Mouse (Mus musculus) kidney, embryonic 14.5 days (tissue): ENCODE measurements around the gene Gm49388. TPM values are rescaled to one million over a fixed set of nuclear protein-coding genes. Genes with fewer than 3 reads are reported as not detected.

Experiments used
- ATAC-seq: fragments of 200-750 bp; cut with Nextera tagmentation; 2 replicates; pipeline ENCODE4 v1.8.0; 2017; ENCODE audit warnings: moderate number of reproducible peaks, mild to moderate bottlenecking, moderate TSS enrichment, moderate library complexity; ENCODE audit not compliant: low FRiP score, low TSS enrichment
- H3K27ac ChIP-seq: fragments of 300-500 bp; sonication (generic); 2 replicates; pipeline ENCODE4 v1.5.1; 2014; ENCODE audit warnings: low read depth, mild to moderate bottlenecking, low read length, moderate library complexity, mixed read lengths
- H3K27me3 ChIP-seq: fragments of 300-500 bp; sonication (generic); 2 replicates; pipeline ENCODE4 v1.6.1; 2014; ENCODE audit warnings: mild to moderate bottlenecking, low read length; ENCODE audit not compliant: control insufficient read depth, insufficient read depth
- H3K36me3 ChIP-seq: fragments of 300-500 bp; sonication (generic); 2 replicates; pipeline ENCODE4 v1.6.1; 2014; ENCODE audit warnings: low read length, mixed read lengths; ENCODE audit not compliant: control insufficient read depth, insufficient read depth
- H3K4me1 ChIP-seq: fragments of 300-500 bp; sonication (generic); 2 replicates; pipeline ENCODE4 v1.6.1; 2014; ENCODE audit warnings: low read length, mixed read lengths; ENCODE audit not compliant: control insufficient read depth, insufficient read depth
- H3K4me2 ChIP-seq: fragments of 300-500 bp; sonication (generic); replicated peaks from 2 replicates; pipeline ENCODE4 v1.6.1; 2014; ENCODE audit warnings: low read depth, mild to moderate bottlenecking, low read length
- H3K4me3 ChIP-seq: fragments of 300-500 bp; sonication (generic); 2 replicates; pipeline ENCODE4 v1.5.1; 2014; ENCODE audit warnings: mild to moderate bottlenecking, low read length
- H3K9ac ChIP-seq: fragments of 300-500 bp; sonication (generic); 2 replicates; pipeline ENCODE4 v1.6.1; 2014; ENCODE audit warnings: low read depth, mild to moderate bottlenecking, low read length, moderate library complexity
- H3K9me3 ChIP-seq: fragments of 300-500 bp; sonication (generic); 2 replicates; pipeline ENCODE4 v1.6.1; 2016; ENCODE audit warnings: low read length; ENCODE audit not compliant: control insufficient read depth
- WGBS: fragments of 180-500 bp; shearing (Covaris S2); extraction: QIAGEN DNeasy Blood & Tissue Kit; methylation state at CpG from one replicate; pipeline ENCODE4 v1.1.7; 2014; 5-methylcytosine and 5-hydroxymethylcytosine counted together
- polyA plus RNA-seq: library from polyadenylated mRNA; unstranded; fragments of >200 nt; fragmentation: Nextera tagmentation; extraction: Ambion mirVana; gene quantifications from 2 replicates; pipeline ENCODE4 v1.2.1, GENCODE M21; 2014

Gm49388 gene
- polyA plus RNA-seq, 1 experiment from 2014 or later = not detected

DNA sequence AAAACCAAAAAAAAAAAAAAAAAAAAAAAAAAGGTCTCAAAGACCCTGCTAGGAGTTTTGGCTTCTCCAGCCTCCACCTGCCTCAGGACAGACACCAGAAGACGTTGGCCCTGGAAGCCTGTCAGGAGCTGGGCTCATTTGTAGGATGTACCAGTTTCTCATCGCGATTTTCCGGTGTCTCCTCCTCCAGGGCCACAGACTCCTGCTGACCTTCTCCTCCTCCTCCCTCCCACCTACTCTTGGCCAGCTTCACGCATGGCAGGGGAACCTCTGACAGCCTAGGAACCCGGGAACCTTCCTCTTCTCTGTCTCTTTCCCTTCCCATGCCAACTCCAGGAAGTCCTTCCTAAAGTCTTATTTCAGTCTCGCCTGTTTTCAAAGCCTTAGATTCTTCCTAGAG is 31.6 kb downstream of the Gm49388 start:
- no peaks in the 10 kb centered on the region for H3K27me3 ChIP-seq
- H3K27ac ChIP-seq = no peak overlapping the region
- ATAC-seq = no peak
- peaks cover 11% of the 10 kb centered on the region; the same call in 1 of the 2 replicates for H3K4me1 ChIP-seq
- 64% methylated on average over 7 of the region's 7 CpGs for WGBS
- H3K4me3 ChIP-seq = no peak overlapping the region
- no peaks in the 10 kb centered on the region; the same call in 1 of the 2 replicates for H3K36me3 ChIP-seq
- H3K9me3 ChIP-seq = no peaks in the 10 kb centered on the region
- no peak overlapping the region for H3K4me2 ChIP-seq
- H3K9ac ChIP-seq = no peak overlapping the region

DNA sequence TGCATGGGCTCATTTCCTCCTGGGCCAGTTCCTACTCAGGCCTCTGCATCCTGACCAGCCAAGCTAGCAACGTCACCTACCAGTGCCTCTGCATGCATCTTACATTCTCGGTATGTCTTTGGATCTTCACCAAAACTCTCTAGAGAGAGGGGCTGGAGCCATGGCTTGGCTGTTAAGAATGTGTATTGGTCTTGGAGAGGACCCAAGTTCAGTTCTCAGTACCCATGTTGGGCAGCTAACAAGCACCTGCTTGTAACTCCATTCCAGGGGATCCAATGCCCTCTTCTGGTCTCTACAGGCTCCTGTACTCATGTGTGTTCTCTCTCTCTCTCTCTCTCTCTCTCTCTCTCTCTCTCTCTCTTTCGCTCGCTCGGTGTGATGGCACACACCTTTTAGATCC is 32.4 kb downstream of the Gm49388 start:
- no peaks in the 10 kb centered on the region for H3K9me3 ChIP-seq
- H3K4me3 ChIP-seq = no peak overlapping the region
- no peak for ATAC-seq
- H3K27ac ChIP-seq = no peak overlapping the region
- no peaks in the 10 kb centered on the region for H3K36me3 ChIP-seq
- H3K4me1 ChIP-seq = peaks cover 14% of the 10 kb centered on the region; the same call in 1 of the 2 replicates
- 88% methylated on average over 5 of the region's 5 CpGs for WGBS
- no peaks in the 10 kb centered on the region for H3K27me3 ChIP-seq
- no peak overlapping the region for H3K4me2 ChIP-seq
- no peak overlapping the region for H3K9ac ChIP-seq

DNA sequence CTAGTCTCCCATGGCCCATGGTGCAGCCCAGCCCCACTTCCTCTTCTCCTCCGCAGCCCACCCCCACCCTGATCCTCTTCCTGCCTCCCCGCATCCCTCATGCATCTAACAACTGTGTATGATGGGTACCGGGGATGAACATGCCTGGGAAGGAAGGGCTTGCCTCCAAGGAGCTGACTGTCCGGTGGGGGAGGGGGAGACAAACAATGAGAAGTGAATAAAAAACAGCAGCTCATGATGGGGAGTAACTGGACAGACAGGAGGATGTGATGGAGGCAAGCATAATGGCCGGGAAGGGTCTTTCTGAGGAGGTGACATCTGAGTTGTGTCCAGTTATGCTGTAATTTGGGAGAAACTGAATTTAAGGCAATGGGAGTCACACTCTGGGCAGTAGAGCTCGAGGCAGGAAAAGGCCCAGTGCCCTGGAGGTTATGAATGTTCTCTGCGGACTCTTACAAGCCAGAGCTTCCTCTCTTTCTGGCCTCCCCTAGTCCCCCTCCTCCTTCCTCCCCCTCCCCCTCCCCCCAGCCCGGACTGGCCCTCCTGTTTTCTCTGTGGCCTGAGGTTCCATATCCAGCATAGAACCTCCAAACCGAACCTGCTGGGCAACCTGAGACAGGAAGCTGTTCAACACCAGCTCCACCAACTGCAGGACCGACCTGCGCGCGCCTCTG is 35.6 kb downstream of the Gm49388 start:
- ATAC-seq = no peak
- no peak overlapping the region for H3K9ac ChIP-seq
- H3K27ac ChIP-seq = peak overlapping the region; percentile 66
- no peaks in the 10 kb centered on the region for H3K36me3 ChIP-seq
- H3K4me1 ChIP-seq = peaks cover 27% of the 10 kb centered on the region; the same call in 1 of the 2 replicates
- 58% methylated on average over 13 of the region's 13 CpGs for WGBS
- H3K4me2 ChIP-seq = no peak overlapping the region
- H3K9me3 ChIP-seq = no peaks in the 10 kb centered on the region
- no peak overlapping the region for H3K4me3 ChIP-seq
- no peaks in the 10 kb centered on the region for H3K27me3 ChIP-seq

DNA sequence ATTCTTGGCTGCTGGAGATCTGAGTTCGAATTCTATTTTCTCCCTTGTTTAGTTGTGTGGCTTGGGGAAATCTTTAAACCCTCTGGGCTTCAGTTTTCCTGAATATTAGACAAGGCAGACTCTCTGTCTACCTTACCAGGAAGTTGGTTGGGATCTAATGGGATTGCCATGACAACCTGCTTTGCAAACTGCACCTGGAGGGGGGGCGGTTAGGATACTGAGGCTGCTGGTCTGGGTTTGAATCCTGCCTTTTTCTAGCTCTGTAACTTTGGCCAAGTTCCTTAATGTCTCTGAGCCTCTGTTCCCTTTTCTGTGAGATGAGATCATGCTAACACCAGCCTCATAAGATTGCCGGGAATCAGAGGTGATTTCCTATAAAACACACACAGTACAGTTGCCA is 37.1 kb downstream of the Gm49388 start:
- WGBS = 87% methylated on average over 3 of the region's 3 CpGs
- H3K36me3 ChIP-seq = no peaks in the 10 kb centered on the region
- no peak for ATAC-seq
- H3K27me3 ChIP-seq = no peaks in the 10 kb centered on the region
- H3K4me2 ChIP-seq = no peak overlapping the region
- no peaks in the 10 kb centered on the region for H3K9me3 ChIP-seq
- H3K4me1 ChIP-seq = peaks cover 27% of the 10 kb centered on the region; the same call in 1 of the 2 replicates
- H3K9ac ChIP-seq = no peak overlapping the region
- H3K4me3 ChIP-seq = no peak overlapping the region
- H3K27ac ChIP-seq = no peak overlapping the region

DNA sequence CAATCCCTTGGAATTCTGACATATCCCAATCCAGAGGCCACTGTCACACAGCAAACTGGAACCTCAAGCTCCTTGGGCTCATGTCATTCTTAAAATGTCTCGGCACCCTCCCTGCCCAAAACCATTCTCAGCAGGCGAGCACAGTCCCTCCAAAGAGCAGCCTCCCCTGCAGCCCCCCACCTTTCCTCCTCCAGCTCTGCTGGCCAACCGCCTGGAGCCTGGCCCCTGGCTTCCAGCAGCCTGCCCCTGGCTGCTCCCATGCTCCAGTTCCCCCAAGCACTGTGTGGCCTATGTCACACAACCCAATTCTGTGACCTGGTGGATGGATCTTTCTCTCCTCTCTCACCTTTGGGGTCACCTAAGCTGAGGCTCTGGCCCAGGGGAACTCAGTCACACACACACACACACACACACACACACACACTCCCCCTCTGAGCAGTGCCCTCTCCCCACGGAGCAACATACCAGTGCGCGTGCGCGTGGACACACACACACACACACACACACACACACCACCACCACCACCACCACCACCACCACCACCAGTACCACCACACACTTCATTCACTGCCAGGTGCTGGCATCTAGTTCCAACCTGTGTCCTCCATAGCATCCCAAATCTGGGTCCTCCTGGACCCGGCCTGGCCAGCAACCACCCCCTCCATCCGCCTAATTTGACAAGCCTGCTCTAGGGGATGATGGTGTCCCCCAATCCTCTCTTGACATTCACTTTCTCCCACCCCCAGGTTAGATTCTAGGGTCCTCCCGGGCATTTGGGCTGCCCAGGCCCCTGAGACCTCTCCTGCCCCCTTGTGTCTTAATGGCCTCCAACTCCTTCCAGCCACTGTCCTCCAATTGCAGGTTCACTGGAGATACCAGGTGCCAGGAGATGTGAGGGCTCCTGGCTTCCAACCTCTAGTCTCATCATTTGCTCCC is 38.1 kb downstream of the Gm49388 start:
- Histone ChIP-seq H3K4me1 (peaks cover 27% of the 10 kb centered on the region; the same call in 1 of the 2 replicates), H3K27ac (no peak overlapping the region), H3K9me3 (no peaks in the 10 kb centered on the region), H3K4me2 (peak overlapping the region; percentile 82), H3K36me3 (no peaks in the 10 kb centered on the region), H3K27me3 (no peaks in the 10 kb centered on the region), H3K9ac (peak overlapping the region; percentile 78), H3K4me3 (peak overlapping the region; percentile 66)
- 66% methylated on average over 11 of the region's 11 CpGs for WGBS
- ATAC-seq = peak; percentile 18

DNA sequence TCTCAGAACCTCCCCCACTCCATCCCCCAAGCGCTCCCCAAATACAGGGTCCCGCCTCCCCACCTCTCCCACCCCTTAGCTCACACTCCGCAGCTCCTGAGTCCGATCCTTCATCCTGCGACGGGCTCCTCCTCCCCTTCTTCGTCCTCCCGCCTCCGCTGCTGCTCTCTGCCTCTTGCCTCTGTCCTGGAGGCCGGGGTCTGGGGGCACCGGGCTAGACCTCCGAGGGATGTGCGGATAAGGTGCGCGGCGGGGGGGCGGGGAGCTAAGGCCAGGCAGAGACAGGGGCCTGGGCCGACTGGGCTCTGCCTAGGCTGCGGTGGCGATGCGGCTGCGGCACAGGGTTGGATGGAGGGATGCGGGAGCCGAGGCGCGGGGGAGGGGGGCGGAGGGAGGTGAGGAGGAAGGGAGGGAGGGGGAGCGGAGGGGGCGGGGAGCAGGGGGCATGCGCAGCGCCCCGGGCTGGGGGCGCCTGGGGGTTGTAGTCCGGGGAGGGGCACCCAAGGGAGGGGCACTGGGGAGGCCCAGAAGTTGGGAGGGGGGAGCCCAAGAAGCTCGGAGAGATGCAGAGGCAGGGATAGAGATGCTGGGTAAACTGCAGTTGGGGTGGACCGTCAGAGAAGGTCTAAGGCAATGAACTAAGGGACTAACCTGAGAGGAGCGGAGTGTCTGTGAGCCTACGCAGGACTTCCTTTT is 38.9 kb downstream of the Gm49388 start, which contains the start of the genes Stx4a and Stx1b:
TSS of gene Stx4a (plus strand) at position 119 of the 696 bp plus-strand sequence.
TSS of gene Stx1b (minus strand) at position 374 of the 696 bp plus-strand sequence.
- H3K36me3 ChIP-seq = no peaks in the 10 kb centered on the region
- H3K9me3 ChIP-seq = no peaks in the 10 kb centered on the region
- ATAC-seq = peak; percentile 73
- peak within 1 kb of the TSS; percentile 66 for H3K4me3 ChIP-seq
- peaks cover 27% of the 10 kb centered on the region; the same call in 1 of the 2 replicates for H3K4me1 ChIP-seq
- H3K27ac ChIP-seq = peak within 1 kb of the TSS; percentile 12; the same call in 1 of the 2 replicates
- H3K4me2 ChIP-seq = peak within 1 kb of the TSS; percentile 82
- WGBS = 3% methylated on average over 33 of the region's 38 CpGs
- no peaks in the 10 kb centered on the region for H3K27me3 ChIP-seq
- H3K9ac ChIP-seq = peak within 1 kb of the TSS; percentile 78

DNA sequence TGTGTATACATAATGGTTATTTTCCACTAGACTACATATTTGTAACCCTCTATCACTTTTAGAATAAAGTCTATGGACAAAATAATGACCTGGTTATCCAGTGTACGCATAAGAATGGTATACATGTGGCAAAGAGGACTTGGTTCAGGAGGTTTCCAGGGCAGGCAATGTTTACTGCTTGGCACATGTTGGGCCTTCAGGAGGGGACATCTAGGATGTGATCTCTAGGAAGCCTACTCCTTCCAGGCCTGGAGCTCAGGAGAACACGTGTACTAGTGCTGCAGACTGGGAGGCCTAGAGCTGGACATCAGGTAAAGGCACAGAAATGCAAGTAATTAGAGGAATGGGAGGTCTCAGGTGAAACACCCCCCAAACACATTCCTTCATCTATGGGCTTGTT is 50.1 kb downstream of the Gm49388 start:
- Histone ChIP-seq H3K4me1 (no peaks in the 10 kb centered on the region), H3K27me3 (no peaks in the 10 kb centered on the region), H3K4me2 (no peak overlapping the region), H3K4me3 (no peak overlapping the region), H3K9ac (no peak overlapping the region), H3K27ac (no peak overlapping the region), H3K36me3 (no peaks in the 10 kb centered on the region), H3K9me3 (no peaks in the 10 kb centered on the region)
- ATAC-seq = no peak
- 66% methylated on average over 2 of the region's 2 CpGs for WGBS

DNA sequence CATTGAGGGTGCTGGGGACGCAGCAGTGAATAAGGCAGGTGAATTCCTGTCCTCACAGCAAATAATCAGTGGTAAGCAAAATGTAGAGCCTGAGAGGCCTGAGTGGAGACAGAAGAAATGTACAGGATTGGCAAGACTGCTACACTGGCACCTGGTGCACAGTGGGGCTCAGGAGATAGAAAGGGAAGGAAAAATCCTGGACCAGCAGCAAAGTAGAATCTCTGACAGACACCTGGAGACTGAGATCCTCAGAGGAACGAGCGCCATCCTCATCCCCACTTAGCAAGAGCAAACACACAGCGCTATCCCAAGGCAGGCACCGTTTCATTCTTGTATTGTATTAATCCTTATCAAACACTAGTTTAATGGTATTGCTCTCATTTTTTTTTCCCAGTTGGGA is 52.1 kb downstream of the Gm49388 start:
- no peaks in the 10 kb centered on the region for H3K9me3 ChIP-seq
- H3K4me2 ChIP-seq = no peak overlapping the region
- peaks cover 5% of the 10 kb centered on the region; the same call in 1 of the 2 replicates for H3K4me1 ChIP-seq
- WGBS = 91% methylated on average over 5 of the region's 5 CpGs
- no peaks in the 10 kb centered on the region for H3K36me3 ChIP-seq
- no peak for ATAC-seq
- H3K4me3 ChIP-seq = no peak overlapping the region
- no peak overlapping the region for H3K9ac ChIP-seq
- H3K27ac ChIP-seq = no peak overlapping the region
- H3K27me3 ChIP-seq = no peaks in the 10 kb centered on the region
